Mouse (Mus musculus) liver, adult 2 months (tissue): Measurements from ENCODE around the gene Irgq. TPM values are rescaled to one million over a fixed set of nuclear protein-coding genes. Genes with fewer than 3 reads are reported as not detected.
"Not testable (repeated sequence)": the region's sequence is repeated elsewhere in the genome, so short reads cannot be mapped to it uniquely, and the experiment has no call there.

Experiments used
- DNase-seq: peaks from one replicate; pipeline ENCODE4 v3.0.0-alpha.2; 2011; ENCODE audit warnings: low read depth, low spot score; ENCODE audit errors: extremely low read depth
- H3K27ac ChIP-seq: fragments of 200-500 bp; replicated peaks from 2 replicates; pipeline ENCODE4 v1.5.1; 2012; ENCODE audit warnings: low read depth, mild to moderate bottlenecking, control low read depth, inconsistent platforms, low read length; ENCODE audit not compliant: insufficient read depth
- H3K27me3 ChIP-seq: fragments of 200-500 bp; 2 replicates; pipeline ENCODE4 v1.6.1; 2012; ENCODE audit warnings: mild to moderate bottlenecking, moderate library complexity, low read length, inconsistent platforms; ENCODE audit not compliant: control insufficient read depth, insufficient read depth
- H3K36me3 ChIP-seq: fragments of 200-500 bp; 2 replicates; pipeline ENCODE4 v1.6.1; 2012; ENCODE audit warnings: low read length, inconsistent platforms; ENCODE audit not compliant: control insufficient read depth, insufficient read depth
- H3K4me1 ChIP-seq: fragments of 200-500 bp; 2 replicates; pipeline ENCODE4 v1.6.1; 2011; ENCODE audit warnings: low read length; ENCODE audit not compliant: control insufficient read depth, insufficient read depth
- H3K4me3 ChIP-seq: fragments of 200-500 bp; 2 replicates; pipeline ENCODE4 v1.5.1; 2011; ENCODE audit warnings: low read depth, mild to moderate bottlenecking, control low read depth, low read length, moderate library complexity; ENCODE audit not compliant: insufficient read depth
- H3K79me2 ChIP-seq: fragments of 200-500 bp; 2 replicates; pipeline ENCODE4 v1.6.1; 2012; ENCODE audit warnings: inconsistent platforms, mild to moderate bottlenecking, low read length, moderate library complexity; ENCODE audit not compliant: control insufficient read depth, insufficient read depth
- H3K9ac ChIP-seq: fragments of 200-500 bp; 2 replicates; pipeline ENCODE4 v1.6.1; 2012; ENCODE audit warnings: low read depth, mild to moderate bottlenecking, control low read depth, inconsistent platforms, low read length
- CTCF ChIP-seq: fragments of 200-500 bp; IDR thresholded peaks from 2 replicates; pipeline ENCODE4 v1.5.1; 2011; ENCODE audit warnings: low read depth, low read length, control low read depth
- POLR2A ChIP-seq: fragments of 200-500 bp; IDR thresholded peaks from 2 replicates; pipeline ENCODE4 v1.6.1; 2011; ENCODE audit warnings: low read length, control low read depth; ENCODE audit not compliant: insufficient read depth; ENCODE audit errors: extremely low read depth
- WGBS: fragments of 180-500 bp; shearing (Covaris S2); methylation state at CpG from one replicate; pipeline ENCODE4 v1.1.7; 2018; 5-methylcytosine and 5-hydroxymethylcytosine counted together
- polyA plus RNA-seq: library from polyadenylated mRNA; depleted of rRNA; stranded (reverse); fragments of >200 nt; gene quantifications from 2 replicates; pipeline ENCODE4 v1.2.3, GENCODE M21; 2012
- total RNA-seq: library from RNA; depleted of rRNA; stranded (reverse); fragments of >200 nt; gene quantifications from 2 replicates; pipeline ENCODE4 v1.2.3, GENCODE M21; 2014

The Irgq gene
- total and polyA plus RNA-seq, 2 experiments, result 3.0 to 14.0 TPM

- Histone ChIP-seq H3K79me2 (no peaks in the 10 kb centered on the region), H3K4me1 (peaks cover 8% of the 10 kb centered on the region), H3K27ac (peak within 1 kb of the TSS; percentile 95), H3K9ac (peak within 1 kb of the TSS; percentile 100), H3K4me3 (peak within 1 kb of the TSS; percentile 98), H3K36me3 (no peaks in the 10 kb centered on the region), H3K27me3 (no peaks in the 10 kb centered on the region)
- DNase-seq, result peak; percentile 71
- TF ChIP-seq POLR2A, result peak; percentile 77; the same call in 1 of the 2 replicates
- TF ChIP-seq CTCF, result no peak
- WGBS, result under 1% methylated on average over 78 of the region's 84 CpGs
Measured at GRCm38 (mm10) chr7:24506838-24507725, 23.4 kb upstream of the Irgq start, which contains the start of gene Zfp428. Gene Zfp428 (plus strand): TSS chr7:24507006.

- Histone ChIP-seq H3K36me3 (no peaks in the 10 kb centered on the region), H3K79me2 (no peaks in the 10 kb centered on the region), H3K9ac (peak overlapping the region; percentile 100), H3K4me1 (peaks cover 8% of the 10 kb centered on the region), H3K27ac (peak overlapping the region; percentile 95), H3K27me3 (no peaks in the 10 kb centered on the region), H3K4me3 (peak overlapping the region; percentile 98)
- WGBS, result 4% methylated on average over 20 of the region's 20 CpGs
- TF ChIP-seq POLR2A (no peak), CTCF (no peak)
- peak; percentile 21 for DNase-seq
Measured at GRCm38 (mm10) chr7:24507726-24508114, 22.8 kb upstream of the Irgq start.

GRCm38 (mm10) chr7:24512355-24512754, 18.1 kb upstream of the Irgq start, which contains the start of gene AC161166.1:
Gene AC161166.1 (minus strand): TSS chr7:24512455.
- Histone ChIP-seq H3K27ac (no peak within 1 kb of the TSS), H3K79me2 (no peaks in the 10 kb centered on the region), H3K36me3 (no peaks in the 10 kb centered on the region), H3K27me3 (no peaks in the 10 kb centered on the region), H3K4me3 (no peak within 1 kb of the TSS), H3K4me1 (no peaks in the 10 kb centered on the region; the same call in 1 of the 2 replicates), H3K9ac (no peak within 1 kb of the TSS)
- TF ChIP-seq CTCF (no peak), POLR2A (no peak)
- WGBS, result 94% methylated on average over 7 of the region's 7 CpGs
- DNase-seq, result no peak

- DNase-seq, result peak; percentile 38
- H3K4me3 ChIP-seq, result not testable (repeated sequence)
Measured at GRCm38 (mm10) chr7:24516319-24516718, 14.2 kb upstream of the Irgq start.

GRCm38 (mm10) chr7:24517077-24517476, 13.4 kb upstream of the Irgq start:
- DNase-seq, result no peak
- no peak overlapping the region for H3K27ac ChIP-seq
- TF ChIP-seq POLR2A, result no peak
- no peak for TF ChIP-seq CTCF
- H3K4me3 ChIP-seq, result no peak overlapping the region
- H3K79me2 ChIP-seq, result no peaks in the 10 kb centered on the region
- H3K9ac ChIP-seq, result no peak overlapping the region
- WGBS, result 81% methylated on average over 5 of the region's 5 CpGs
- no peaks in the 10 kb centered on the region for H3K36me3 ChIP-seq
- no peaks in the 10 kb centered on the region for H3K27me3 ChIP-seq
- H3K4me1 ChIP-seq, result no peaks in the 10 kb centered on the region

More at GRCm38 (mm10) chr7:24516319-24516718, 14.2 kb upstream of the Irgq start:
- H3K27me3 ChIP-seq, H3K9ac ChIP-seq, H3K36me3 ChIP-seq, H3K4me1 ChIP-seq, H3K79me2 ChIP-seq, H3K27ac ChIP-seq: not testable (repeated sequence)
- WGBS, result 81% methylated on average over 8 of the region's 8 CpGs

GRCm38 (mm10) chr7:24517654-24518053, 12.8 kb upstream of the Irgq start:
- Histone ChIP-seq H3K79me2 (no peaks in the 10 kb centered on the region), H3K9ac (no peak overlapping the region), H3K27ac (no peak overlapping the region), H3K4me1 (no peaks in the 10 kb centered on the region), H3K4me3 (no peak overlapping the region), H3K36me3 (no peaks in the 10 kb centered on the region), H3K27me3 (no peaks in the 10 kb centered on the region)
- 79% methylated on average over 6 of the region's 6 CpGs for WGBS
- no peak for DNase-seq
- TF ChIP-seq CTCF (no peak), POLR2A (no peak)
